Mouse (Mus musculus): ENCODE measurements around the gene C2cd4c.

Gene C2cd4c

GRCm38 (mm10) chr10:79613578-79614304, at the start of gene C2cd4c:
C2cd4c (minus strand) TSS chr10:79614025.
- DNase-seq, result peak; percentile 79

- DNase-seq, result no peak
Measured at GRCm38 (mm10) chr10:79661861-79662260, 48.0 kb upstream of the C2cd4c start.

GRCm38 (mm10) chr10:79660298-79660697, 46.5 kb upstream of the C2cd4c start:
- DNase-seq, result no peak

GRCm38 (mm10) chr10:79658829-79659228, 45.0 kb upstream of the C2cd4c start:
- DNase-seq, result no peak

GRCm38 (mm10) chr10:79654946-79655395, 41.1 kb upstream of the C2cd4c start:
- DNase-seq, result no peak

GRCm38 (mm10) chr10:79652789-79653188, 39.0 kb upstream of the C2cd4c start:
- DNase-seq, result no peak

GRCm38 (mm10) chr10:79649070-79649751, 35.4 kb upstream of the C2cd4c start:
- DNase-seq, result peak; percentile 68

- no peak for DNase-seq
Measured at GRCm38 (mm10) chr10:79645711-79646110, 31.9 kb upstream of the C2cd4c start, which contains the start of gene Odf3l2. Odf3l2 (minus strand) TSS chr10:79645738.

- DNase-seq, result peak; percentile 78
Measured at GRCm38 (mm10) chr10:79638486-79639204, 24.8 kb upstream of the C2cd4c start.

GRCm38 (mm10) chr10:79637128-79638110, 23.6 kb upstream of the C2cd4c start, which contains the start of gene Shc2:
Shc2 (minus strand) TSS chr10:79637918.
- peak; percentile 89 for DNase-seq

GRCm38 (mm10) chr10:79636287-79636686, 22.5 kb upstream of the C2cd4c start:
- DNase-seq, result no peak

- no peak for DNase-seq
Measured at GRCm38 (mm10) chr10:79633006-79633777, 19.4 kb upstream of the C2cd4c start.

GRCm38 (mm10) chr10:79631432-79631831, 17.6 kb upstream of the C2cd4c start:
- peak; percentile 67 for DNase-seq

GRCm38 (mm10) chr10:79628377-79628776, 14.6 kb upstream of the C2cd4c start:
- no peak for DNase-seq

GRCm38 (mm10) chr10:79626156-79626555, 12.3 kb upstream of the C2cd4c start:
- no peak for DNase-seq

GRCm38 (mm10) chr10:79625398-79625797, 11.6 kb upstream of the C2cd4c start:
- DNase-seq, result no peak

- DNase-seq, result no peak
Measured at GRCm38 (mm10) chr10:79623950-79624349, 10.1 kb upstream of the C2cd4c start.

GRCm38 (mm10) chr10:79616376-79616775, 2.6 kb upstream of the C2cd4c start:
- DNase-seq, result no peak

GRCm38 (mm10) chr10:79615860-79616259, 2.0 kb upstream of the C2cd4c start:
- DNase-seq, result no peak

GRCm38 (mm10) chr10:79614305-79614643, 449 bp upstream of the C2cd4c start:
- no peak for DNase-seq

All from right cerebral cortex, adult 18-20 months (tissue).